Mouse (Mus musculus) lung, embryonic 16.5 days (tissue): Measurements from ENCODE around the gene Nt5m. TPM values are rescaled to one million over a fixed set of nuclear protein-coding genes. Genes with fewer than 3 reads are reported as not detected.

Experiments used
- ATAC-seq: fragments of 200-750 bp; cut with Nextera tagmentation; 2 replicates; pipeline ENCODE4 v1.8.0; 2017; ENCODE audit warnings: low read depth, mild to moderate bottlenecking, moderate library complexity
- H3K27ac ChIP-seq: fragments of 300-500 bp; sonication (generic); 2 replicates; pipeline ENCODE4 v1.5.1; 2014; ENCODE audit warnings: mild to moderate bottlenecking, control low read depth, low read length
- H3K27me3 ChIP-seq: fragments of 300-500 bp; sonication (generic); 2 replicates; pipeline ENCODE4 v1.6.1; 2014; ENCODE audit warnings: low read depth, low read length, mixed read lengths; ENCODE audit not compliant: control insufficient read depth, insufficient read depth
- H3K36me3 ChIP-seq: fragments of 300-500 bp; sonication (generic); 2 replicates; pipeline ENCODE4 v1.6.1; 2014; ENCODE audit warnings: low read length; ENCODE audit not compliant: control insufficient read depth, insufficient read depth
- H3K4me1 ChIP-seq: fragments of 300-500 bp; sonication (generic); replicated peaks from 2 replicates; pipeline ENCODE4 v1.6.1; 2014; ENCODE audit warnings: low read length, mixed read lengths; ENCODE audit not compliant: control insufficient read depth, insufficient read depth
- H3K4me2 ChIP-seq: fragments of 300-500 bp; sonication (generic); 2 replicates; pipeline ENCODE4 v1.6.1; 2014; ENCODE audit warnings: low read depth, low read length, control low read depth
- H3K4me3 ChIP-seq: fragments of 300-500 bp; sonication (generic); 2 replicates; pipeline ENCODE4 v1.5.1; 2014; ENCODE audit warnings: mild to moderate bottlenecking, low read length, control low read depth
- H3K9ac ChIP-seq: fragments of 300-500 bp; sonication (generic); 2 replicates; pipeline ENCODE4 v1.6.1; 2014; ENCODE audit warnings: low read length, control low read depth
- H3K9me3 ChIP-seq: fragments of 300-500 bp; sonication (generic); 2 replicates; pipeline ENCODE4 v1.6.1; 2016; ENCODE audit warnings: low read length; ENCODE audit not compliant: control insufficient read depth
- WGBS: fragments of 180-500 bp; shearing (Covaris S2); extraction: QIAGEN DNeasy Blood & Tissue Kit; methylation state at CpG from one replicate; pipeline ENCODE4 v1.1.7; 2014; 5-methylcytosine and 5-hydroxymethylcytosine counted together
- polyA plus RNA-seq: library from polyadenylated mRNA; unstranded; fragments of >200 nt; fragmentation: Nextera tagmentation; extraction: Ambion mirVana; gene quantifications from 2 replicates; pipeline ENCODE4 v1.2.1, GENCODE M21; 2015

The Nt5m gene
- polyA plus RNA-seq, 1 experiment from 2014 or later: 32.8 TPM

GRCm38 (mm10) chr11:59895316-59895715 is 56.1 kb downstream of the Nt5m start:
- peaks cover 9% of the 10 kb centered on the region for H3K4me1 ChIP-seq
- no peaks in the 10 kb centered on the region for H3K27me3 ChIP-seq
- 44% methylated on average over 8 of the region's 8 CpGs for WGBS
- no peak overlapping the region for H3K9ac ChIP-seq
- no peaks in the 10 kb centered on the region for H3K9me3 ChIP-seq
- no peak overlapping the region for H3K27ac ChIP-seq
- no peak overlapping the region for H3K4me3 ChIP-seq
- ATAC-seq: no peak
- H3K4me2 ChIP-seq: no peak overlapping the region
- H3K36me3 ChIP-seq: no peaks in the 10 kb centered on the region

- no peak for ATAC-seq
- Histone ChIP-seq H3K27ac (no peak overlapping the region), H3K4me3 (no peak overlapping the region), H3K9me3 (no peaks in the 10 kb centered on the region), H3K4me2 (no peak overlapping the region), H3K4me1 (peaks cover 22% of the 10 kb centered on the region), H3K9ac (no peak overlapping the region), H3K36me3 (no peaks in the 10 kb centered on the region), H3K27me3 (no peaks in the 10 kb centered on the region)
- 51% methylated on average over 11 of the region's 11 CpGs for WGBS
Observed at GRCm38 (mm10) chr11:59897981-59898599, 58.8 kb downstream of the Nt5m start.

DNA sequence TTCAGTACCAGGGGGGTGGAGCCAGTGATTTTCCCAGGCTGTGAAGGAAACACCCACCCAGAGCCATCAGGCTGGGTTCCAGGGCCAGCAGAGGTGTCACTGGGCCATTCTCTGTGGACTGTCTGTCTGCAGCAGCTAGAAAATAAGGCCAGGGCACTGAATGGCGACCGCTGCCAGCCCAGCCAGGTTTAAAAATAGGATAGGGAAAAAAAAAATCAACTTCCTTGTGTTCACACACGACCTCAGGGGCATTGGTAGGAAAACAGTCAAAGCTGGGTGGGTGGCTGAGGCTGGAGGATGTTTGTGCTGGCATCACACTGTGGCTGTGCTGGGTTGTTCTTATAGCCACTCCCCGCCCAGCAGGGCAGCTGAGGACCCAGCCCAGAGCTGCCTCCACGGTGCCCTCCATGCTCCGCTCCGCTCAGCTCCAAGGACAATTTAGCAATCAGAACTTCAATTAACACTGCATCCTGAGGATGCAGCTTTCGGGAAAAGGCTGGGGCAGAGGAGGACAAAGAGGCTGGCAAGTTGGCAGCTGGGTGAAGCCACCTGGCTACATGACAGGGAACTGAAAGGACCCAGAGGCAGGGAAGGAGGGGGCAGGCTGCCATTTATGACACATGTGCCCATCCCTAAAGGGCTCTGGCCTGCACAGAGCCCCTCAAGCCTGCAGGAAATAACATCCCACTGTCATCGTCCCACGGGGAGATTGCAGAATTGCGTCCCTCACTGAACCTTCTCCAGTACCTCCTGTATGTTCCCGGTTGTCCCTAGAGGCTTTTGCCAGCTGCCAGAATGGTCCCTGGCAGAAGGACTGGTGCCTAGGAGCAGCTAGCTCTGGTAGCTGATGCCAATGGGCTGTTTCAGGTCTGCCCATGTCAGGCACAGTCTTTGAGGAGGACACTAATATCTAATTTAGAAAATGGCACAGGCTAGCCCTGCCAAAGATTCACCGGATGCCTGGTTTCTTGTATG is 60.8 kb downstream of the Nt5m start:
- H3K9ac ChIP-seq: no peak overlapping the region
- H3K27ac ChIP-seq: peak overlapping the region; percentile 50
- H3K9me3 ChIP-seq: no peaks in the 10 kb centered on the region
- H3K27me3 ChIP-seq: no peaks in the 10 kb centered on the region
- no peak overlapping the region for H3K4me2 ChIP-seq
- peaks cover 22% of the 10 kb centered on the region for H3K4me1 ChIP-seq
- H3K4me3 ChIP-seq: no peak overlapping the region
- 47% methylated on average over 13 of the region's 13 CpGs for WGBS
- no peaks in the 10 kb centered on the region for H3K36me3 ChIP-seq
- ATAC-seq: peak; percentile 43; the same call in 1 of the 2 replicates

DNA sequence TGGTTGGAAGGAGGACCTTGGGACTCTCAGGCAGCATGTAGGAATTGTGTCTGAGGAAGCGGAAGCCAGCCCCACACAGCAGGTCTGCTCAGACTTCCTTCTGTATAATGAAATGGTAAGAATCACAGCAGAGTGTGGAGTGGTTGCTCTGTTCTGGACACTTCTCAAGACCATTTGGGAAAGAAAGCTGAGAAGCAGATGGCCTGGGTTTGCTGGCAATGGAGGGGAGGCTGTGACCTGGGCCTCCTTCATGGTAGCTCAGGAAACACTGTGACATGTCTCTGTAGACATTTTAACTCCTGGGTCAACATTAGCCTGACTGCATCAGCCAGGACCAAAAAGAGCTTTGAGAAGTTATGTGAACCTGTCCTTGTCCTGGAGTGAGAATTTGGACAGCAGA is 61.7 kb downstream of the Nt5m start:
- ATAC-seq: no peak
- H3K27ac ChIP-seq: peak overlapping the region; percentile 43; the same call in 1 of the 2 replicates
- no peak overlapping the region for H3K4me2 ChIP-seq
- peaks cover 22% of the 10 kb centered on the region for H3K4me1 ChIP-seq
- 83% methylated on average over 1 of the region's 1 CpGs for WGBS
- no peak overlapping the region for H3K4me3 ChIP-seq
- no peaks in the 10 kb centered on the region for H3K27me3 ChIP-seq
- no peaks in the 10 kb centered on the region for H3K36me3 ChIP-seq
- H3K9ac ChIP-seq: no peak overlapping the region
- H3K9me3 ChIP-seq: no peaks in the 10 kb centered on the region

GRCm38 (mm10) chr11:59902045-59902726 is 62.9 kb downstream of the Nt5m start:
- no peak overlapping the region for H3K4me3 ChIP-seq
- peak overlapping the region; percentile 40 for H3K9ac ChIP-seq
- no peaks in the 10 kb centered on the region for H3K9me3 ChIP-seq
- WGBS: 32% methylated on average over 8 of the region's 8 CpGs
- H3K36me3 ChIP-seq: no peaks in the 10 kb centered on the region
- no peak overlapping the region for H3K4me2 ChIP-seq
- peak overlapping the region; percentile 83 for H3K27ac ChIP-seq
- H3K27me3 ChIP-seq: no peaks in the 10 kb centered on the region
- ATAC-seq: peak; percentile 67
- peaks cover 22% of the 10 kb centered on the region for H3K4me1 ChIP-seq

DNA sequence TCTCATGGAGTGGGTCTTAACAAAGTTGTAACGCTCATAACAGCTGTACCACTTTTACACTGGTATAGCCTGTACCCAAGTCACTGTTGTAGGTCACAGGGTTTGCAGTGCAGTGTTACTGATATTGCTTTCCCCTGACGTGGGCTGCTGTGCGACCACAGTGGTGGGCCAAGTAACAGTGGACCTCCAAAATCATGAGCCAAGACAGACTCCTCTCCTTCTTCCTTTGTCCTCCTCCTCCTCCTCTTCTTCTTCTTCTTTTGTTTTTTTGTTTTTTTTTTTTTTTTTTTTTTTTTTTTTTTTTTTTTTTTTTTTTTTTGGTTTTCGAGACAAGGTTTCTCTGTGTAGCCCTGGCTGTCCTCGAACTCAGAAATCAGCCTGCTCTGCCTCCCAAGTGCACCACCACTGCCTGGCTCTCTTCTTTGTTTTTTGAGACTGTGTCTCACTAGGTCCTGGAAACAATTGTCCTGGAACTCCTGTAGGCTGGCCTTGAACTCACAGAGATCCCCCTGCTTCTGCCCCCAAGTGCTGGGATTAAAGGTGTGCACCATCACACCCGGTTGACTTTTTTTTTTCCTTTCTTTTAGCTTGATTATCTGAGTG is 67.4 kb downstream of the Nt5m start:
- 88% methylated on average over 6 of the region's 6 CpGs for WGBS
- no peak overlapping the region for H3K4me2 ChIP-seq

GRCm38 (mm10) chr11:59908446-59908845 is 69.2 kb downstream of the Nt5m start:
- H3K27me3 ChIP-seq: no peaks in the 10 kb centered on the region
- H3K36me3 ChIP-seq: no peaks in the 10 kb centered on the region
- ATAC-seq: peak; percentile 66
- no peak overlapping the region for H3K9ac ChIP-seq
- peak overlapping the region; percentile 8; the same call in 1 of the 2 replicates for H3K4me2 ChIP-seq
- peaks cover 5% of the 10 kb centered on the region; the same call in 1 of the 2 replicates for H3K4me1 ChIP-seq
- no peak overlapping the region for H3K27ac ChIP-seq
- H3K4me3 ChIP-seq: no peak overlapping the region
- no peaks in the 10 kb centered on the region for H3K9me3 ChIP-seq
- WGBS: 13% methylated on average over 3 of the region's 3 CpGs

More for the DNA sequence above, 67.4 kb downstream of the Nt5m start:
- ATAC-seq: no peak
- H3K4me3 ChIP-seq: no peak overlapping the region
- H3K27ac ChIP-seq: no peak overlapping the region
- no peak overlapping the region for H3K9ac ChIP-seq
- no peaks in the 10 kb centered on the region for H3K9me3 ChIP-seq
- peaks cover 18% of the 10 kb centered on the region for H3K4me1 ChIP-seq
- no peaks in the 10 kb centered on the region for H3K27me3 ChIP-seq
- H3K36me3 ChIP-seq: no peaks in the 10 kb centered on the region

GRCm38 (mm10) chr11:59910586-59910985 is 71.3 kb downstream of the Nt5m start:
- Histone ChIP-seq H3K36me3 (no peaks in the 10 kb centered on the region), H3K27me3 (no peaks in the 10 kb centered on the region), H3K4me2 (no peak overlapping the region), H3K27ac (no peak overlapping the region), H3K9ac (no peak overlapping the region), H3K4me1 (peaks cover 5% of the 10 kb centered on the region; the same call in 1 of the 2 replicates), H3K4me3 (no peak overlapping the region), H3K9me3 (no peaks in the 10 kb centered on the region)
- no peak for ATAC-seq
